Mouse (Mus musculus): ENCODE measurements around the gene Pih1d1.
"Not testable (repeated sequence)": the region's sequence is repeated elsewhere in the genome, so short reads cannot be mapped to it uniquely, and the experiment has no call there.

Pih1d1 gene

GRCm38 (mm10) chr7:45154096-45154992 is at the start of gene Pih1d1, which contains the start of gene Aldh16a1:
Gene Pih1d1, plus strand, starts transcription at chr7:45154303.
Gene Aldh16a1, minus strand, starts transcription at chr7:45154584.
- peak; percentile 95 for DNase-seq (ENCODE audit: low read depth, low spot score)

GRCm38 (mm10) chr7:45104941-45105340 is 49.2 kb upstream of the Pih1d1 start:
- no peak for DNase-seq (ENCODE audit: low read depth, low spot score)

- DNase-seq (ENCODE audit: low read depth, low spot score) = no peak
Observed at GRCm38 (mm10) chr7:45105491-45105890, 48.6 kb upstream of the Pih1d1 start.

- DNase-seq (ENCODE audit: low read depth, low spot score) = no peak
Observed at GRCm38 (mm10) chr7:45106441-45106840, 47.7 kb upstream of the Pih1d1 start.

GRCm38 (mm10) chr7:45107052-45107645 is 47.0 kb upstream of the Pih1d1 start:
- no peak for DNase-seq (ENCODE audit: low read depth, low spot score)

GRCm38 (mm10) chr7:45110089-45110488 is 44.0 kb upstream of the Pih1d1 start:
- not testable (repeated sequence) for DNase-seq (ENCODE audit: low read depth, low spot score)

- DNase-seq (ENCODE audit: low read depth, low spot score) = no peak
Observed at GRCm38 (mm10) chr7:45111940-45112339, 42.2 kb upstream of the Pih1d1 start.

GRCm38 (mm10) chr7:45112529-45112928 is 41.6 kb upstream of the Pih1d1 start:
- DNase-seq (ENCODE audit: low read depth, low spot score) = no peak

- DNase-seq (ENCODE audit: low read depth, low spot score) = no peak
Observed at GRCm38 (mm10) chr7:45113476-45113875, 40.6 kb upstream of the Pih1d1 start.

GRCm38 (mm10) chr7:45117566-45117965 is 36.5 kb upstream of the Pih1d1 start:
- DNase-seq (ENCODE audit: low read depth, low spot score) = no peak

GRCm38 (mm10) chr7:45118336-45118735 is 35.8 kb upstream of the Pih1d1 start:
- no peak for DNase-seq (ENCODE audit: low read depth, low spot score)

GRCm38 (mm10) chr7:45119780-45120709 is 34.1 kb upstream of the Pih1d1 start:
- DNase-seq (ENCODE audit: low read depth, low spot score) = no peak

- DNase-seq (ENCODE audit: low read depth, low spot score) = no peak
Observed at GRCm38 (mm10) chr7:45121404-45121803, 32.7 kb upstream of the Pih1d1 start.

- DNase-seq (ENCODE audit: low read depth, low spot score) = no peak
Observed at GRCm38 (mm10) chr7:45121966-45122365, 32.1 kb upstream of the Pih1d1 start.

GRCm38 (mm10) chr7:45122561-45123185 is 31.4 kb upstream of the Pih1d1 start:
- DNase-seq (ENCODE audit: low read depth, low spot score) = no peak

- no peak for DNase-seq (ENCODE audit: low read depth, low spot score)
Observed at GRCm38 (mm10) chr7:45123186-45123570, 30.9 kb upstream of the Pih1d1 start.

GRCm38 (mm10) chr7:45124224-45125143 is 29.6 kb upstream of the Pih1d1 start, which contains the start of gene Rps11:
Gene Rps11, minus strand, starts transcription at chr7:45124439.
- peak; percentile 100 for DNase-seq (ENCODE audit: low read depth, low spot score)

GRCm38 (mm10) chr7:45125144-45125600 is 28.9 kb upstream of the Pih1d1 start:
- DNase-seq (ENCODE audit: low read depth, low spot score) = peak; percentile 60

GRCm38 (mm10) chr7:45125649-45126048 is 28.5 kb upstream of the Pih1d1 start:
- DNase-seq (ENCODE audit: low read depth, low spot score) = not testable (repeated sequence)

All from mesoderm, embryonic 11.5 days (tissue).